Mouse (Mus musculus): ENCODE measurements at regions not wholly inside any gene's neighbourhood (a gene's known extent, or its start where the extent isn't known, plus 50 kb on each side); places are given as distances from the start of the nearest gene placed in this dataset.

GRCm38 (mm10) chr15:36336857-36337256 lies 670.7 kb downstream of the Zfp706 start:
- TF ChIP-seq CTCF (IDR thresholded peaks at IDR 0.05; ENCODE audit: low read depth): no peak
- TF ChIP-seq EP300 (optimal IDR thresholded peaks at IDR 0.05): no peak
